Mouse (Mus musculus) embryonic facial prominence, embryonic 11.5 days (tissue): ENCODE results near the gene Mpp3. TPM values are rescaled to one million over a fixed set of nuclear protein-coding genes. Genes with fewer than 3 reads are reported as not detected.

ENCODE experiments used
- ATAC-seq: fragments of 200-750 bp; cut with Nextera tagmentation; replicated peaks from 2 replicates; pipeline ENCODE4 v1.8.0; 2017; ENCODE audit warnings: low read depth; ENCODE audit not compliant: insufficient number of reproducible peaks, low FRiP score, low TSS enrichment
- DNase-seq: peaks from one replicate; pipeline ENCODE4 v3.0.0-alpha.2; 2015; ENCODE audit warnings: low spot score
- H3K27ac ChIP-seq: fragments of 300-500 bp; sonication (generic); replicated peaks from 2 replicates; pipeline ENCODE4 v1.5.1; 2014; ENCODE audit warnings: mild to moderate bottlenecking, low read depth, low read length, control low read depth
- H3K27me3 ChIP-seq: fragments of 300-500 bp; sonication (generic); 2 replicates; pipeline ENCODE4 v1.6.1; 2014; ENCODE audit warnings: mild to moderate bottlenecking, low read length, moderate library complexity, mixed read lengths; ENCODE audit not compliant: control insufficient read depth, insufficient read depth
- H3K36me3 ChIP-seq: fragments of 300-500 bp; sonication (generic); replicated peaks from 2 replicates; pipeline ENCODE4 v1.6.1; 2014; ENCODE audit warnings: low read depth, mild to moderate bottlenecking, low read length, moderate library complexity, mixed read lengths; ENCODE audit not compliant: control insufficient read depth, insufficient read depth
- H3K4me1 ChIP-seq: fragments of 300-500 bp; sonication (generic); 2 replicates; pipeline ENCODE4 v1.6.1; 2014; ENCODE audit warnings: low read length, mixed read lengths; ENCODE audit not compliant: control insufficient read depth, insufficient read depth
- H3K4me2 ChIP-seq: fragments of 300-500 bp; sonication (generic); 2 replicates; pipeline ENCODE4 v1.6.1; 2014; ENCODE audit warnings: low read depth, mild to moderate bottlenecking, control low read depth, low read length, moderate library complexity
- H3K4me3 ChIP-seq: fragments of 300-500 bp; sonication (generic); 2 replicates; pipeline ENCODE4 v1.5.1; 2014; ENCODE audit warnings: low read depth, low read length, control low read depth
- H3K9ac ChIP-seq: fragments of 300-500 bp; sonication (generic); replicated peaks from 2 replicates; pipeline ENCODE4 v1.6.1; 2014; ENCODE audit warnings: mild to moderate bottlenecking, control low read depth, low read length
- H3K9me3 ChIP-seq: fragments of 300-500 bp; sonication (generic); replicated peaks from 2 replicates; pipeline ENCODE4 v1.6.1; 2016; ENCODE audit warnings: mild to moderate bottlenecking, low read length, inconsistent platforms, mixed read lengths; ENCODE audit not compliant: control insufficient read depth
- WGBS: fragments of 180-500 bp; shearing (Covaris S2); extraction: QIAGEN DNeasy Blood & Tissue Kit; methylation state at CpG from one replicate; pipeline ENCODE4 v1.1.7; 2014; 5-methylcytosine and 5-hydroxymethylcytosine counted together
- polyA plus RNA-seq: library from polyadenylated mRNA; unstranded; fragments of >200 nt; fragmentation: Nextera tagmentation; extraction: Ambion mirVana; gene quantifications from 2 replicates; pipeline ENCODE4 v1.2.1, GENCODE M21; 2014

The Mpp3 gene
- polyA plus RNA-seq, 1 experiment from 2014 or later = 6.3 TPM

GRCm38 (mm10) chr11:101971410-101971809 lies 56.9 kb downstream of the Mpp3 start:
- H3K36me3 ChIP-seq = no peaks in the 10 kb centered on the region
- no peaks in the 10 kb centered on the region for H3K9me3 ChIP-seq
- H3K4me3 ChIP-seq = no peak overlapping the region
- H3K9ac ChIP-seq = no peak overlapping the region
- 0 out of 2 replicates have a peak, but pooled peaks cover 2% of the 10 kb centered on the region for H3K4me1 ChIP-seq
- DNase-seq (no peak), ATAC-seq (no peak)
- no peak overlapping the region for H3K27ac ChIP-seq
- no peaks in the 10 kb centered on the region; the same call in 1 of the 2 replicates for H3K27me3 ChIP-seq
- WGBS = 42% methylated on average over 3 of the region's 3 CpGs
- no peak overlapping the region for H3K4me2 ChIP-seq

GRCm38 (mm10) chr11:101969835-101970234 lies 58.4 kb downstream of the Mpp3 start:
- Histone ChIP-seq H3K9me3 (no peaks in the 10 kb centered on the region), H3K4me1 (peaks cover 2% of the 10 kb centered on the region; the same call in 1 of the 2 replicates), H3K27ac (no peak overlapping the region), H3K4me3 (no peak overlapping the region), H3K4me2 (no peak overlapping the region), H3K36me3 (no peaks in the 10 kb centered on the region), H3K27me3 (peaks cover 12% of the 10 kb centered on the region), H3K9ac (no peak overlapping the region)
- no peak for DNase-seq
- ATAC-seq = no peak
- WGBS = 82% methylated on average over 13 of the region's 13 CpGs

- Histone ChIP-seq H3K9ac (no peak overlapping the region), H3K36me3 (no peaks in the 10 kb centered on the region), H3K27me3 (peaks cover 21% of the 10 kb centered on the region), H3K4me1 (peaks cover 4% of the 10 kb centered on the region; the same call in 1 of the 2 replicates), H3K9me3 (no peaks in the 10 kb centered on the region), H3K4me2 (no peak overlapping the region), H3K4me3 (no peak overlapping the region), H3K27ac (no peak overlapping the region)
- DNase-seq (peak; percentile 91), ATAC-seq (no peak)
- 0% methylated on average over 5 of the region's 5 CpGs for WGBS
Measured at GRCm38 (mm10) chr11:101968791-101969190, 59.5 kb downstream of the Mpp3 start.

GRCm38 (mm10) chr11:101968311-101968710 lies 60.0 kb downstream of the Mpp3 start:
- Histone ChIP-seq H3K9ac (no peak overlapping the region), H3K9me3 (no peaks in the 10 kb centered on the region), H3K27ac (no peak overlapping the region), H3K4me1 (peaks cover 8% of the 10 kb centered on the region; the same call in 1 of the 2 replicates), H3K4me3 (no peak overlapping the region), H3K4me2 (no peak overlapping the region), H3K36me3 (no peaks in the 10 kb centered on the region), H3K27me3 (peaks cover 26% of the 10 kb centered on the region)
- WGBS = 12% methylated on average over 7 of the region's 7 CpGs
- ATAC-seq (no peak), DNase-seq (peak; percentile 12)

- Histone ChIP-seq H3K9ac (no peak within 1 kb of the TSS), H3K36me3 (no peaks in the 10 kb centered on the region), H3K27ac (no peak within 1 kb of the TSS), H3K4me2 (no peak within 1 kb of the TSS), H3K4me3 (no peak within 1 kb of the TSS), H3K4me1 (peaks cover 8% of the 10 kb centered on the region; the same call in 1 of the 2 replicates), H3K27me3 (peaks cover 31% of the 10 kb centered on the region), H3K9me3 (no peaks in the 10 kb centered on the region)
- ATAC-seq (no peak), DNase-seq (no peak)
- 18% methylated on average over 9 of the region's 10 CpGs for WGBS
Measured at GRCm38 (mm10) chr11:101966965-101967614, 61.2 kb downstream of the Mpp3 start, which contains the start of gene Sost. TSS of gene Sost (minus strand) at chr11:101967015.

- 9% methylated on average over 2 of the region's 2 CpGs for WGBS
- H3K4me1 ChIP-seq = peaks cover 8% of the 10 kb centered on the region; the same call in 1 of the 2 replicates
Measured at GRCm38 (mm10) chr11:101965553-101965952, 62.7 kb downstream of the Mpp3 start.

GRCm38 (mm10) chr11:101964647-101965046 lies 63.6 kb downstream of the Mpp3 start:
- ATAC-seq (no peak), DNase-seq (no peak)
- Histone ChIP-seq H3K9me3 (no peaks in the 10 kb centered on the region), H3K4me1 (peaks cover 8% of the 10 kb centered on the region; the same call in 1 of the 2 replicates), H3K27ac (no peak overlapping the region), H3K4me3 (no peak overlapping the region), H3K9ac (no peak overlapping the region), H3K36me3 (no peaks in the 10 kb centered on the region), H3K27me3 (peaks cover 42% of the 10 kb centered on the region), H3K4me2 (no peak overlapping the region)
- 6% methylated on average over 8 of the region's 8 CpGs for WGBS

More at GRCm38 (mm10) chr11:101965553-101965952, 62.7 kb downstream of the Mpp3 start:
- H3K9me3 ChIP-seq = no peaks in the 10 kb centered on the region
- H3K27me3 ChIP-seq = peaks cover 42% of the 10 kb centered on the region
- H3K27ac ChIP-seq = no peak overlapping the region
- no peaks in the 10 kb centered on the region for H3K36me3 ChIP-seq
- no peak for ATAC-seq
- no peak overlapping the region for H3K4me3 ChIP-seq
- H3K9ac ChIP-seq = no peak overlapping the region
- no peak overlapping the region for H3K4me2 ChIP-seq
- no peak for DNase-seq
